Mouse (Mus musculus) heart, postnatal 0 days (tissue): ENCODE data around the gene Mtus2.

Experiments
- CTCF ChIP-seq: IDR thresholded peaks from 2 replicates; pipeline ENCODE4 v1.5.1; 2016; ENCODE audit warnings: antibody characterized with exemption, control low read depth, low read depth
- EP300 ChIP-seq: IDR thresholded peaks from 2 replicates; pipeline ENCODE4 v1.6.1; 2016; ENCODE audit warnings: antibody characterized with exemption, low read depth

- TF ChIP-seq CTCF (peak; percentile 63), EP300 (no peak)
Measured at GRCm38 (mm10) chr5:147925935-147926604, 31.1 kb upstream of the Mtus2 start.
